ENCODE assay signal across 25 mouse cellular contexts in genomic region chr1:146700724-146701123, GRCm38 (mm10).
DNase-seq lines count a peak whose midpoint lies in the region; ATAC-seq and TF ChIP-seq lines count a peak whose summit lies in the region.
"Had no signal": no experiment of that assay in that cellular context is flagged by ENCODE, and none has a peak within 500 bp of the region (broad histone marks: within the 10 kb centered on the region; RNA-seq: fewer than 3 reads in every experiment).

No protein-coding gene starts in this region.

- peak; percentile 52 to 56 for DNase-seq in cerebellum, postnatal 10 days
- DNase-seq in cerebellum, postnatal 4 days (ENCODE audit: low spot score in 2 of 2) = no peak
- peak; percentile 36 for DNase-seq in forebrain, embryonic 14.5 days (ENCODE audit: low spot score)
- no peak for DNase-seq in forebrain, postnatal 0 days
- peak; percentile 34 for DNase-seq in retina, postnatal 1 day
- DNase-seq in retina, embryonic 14.5 days (ENCODE audit: low spot score) = no peak
- DNase-seq in brain, embryonic 14.5 days (ENCODE audit: low read depth) = peak; percentile 60
- no peak for DNase-seq in kidney, adult 9 months
- DNase-seq: adrenal gland, adult 8-10 months; adrenal gland, postnatal 25 days; cerebellum, adult 11-12 months; gastrocnemius, postnatal 25 days; heart, adult 18-20 months; heart, postnatal 10 days; heart, postnatal 36 days; kidney, adult 2 months had no signal

- H3K9ac ChIP-seq in forebrain, embryonic 14.5 days (ENCODE audit: low read length) = no peak overlapping the region
- H3K9ac ChIP-seq in forebrain, postnatal 0 days = no peak overlapping the region
- H3K9ac ChIP-seq: heart, embryonic 12.5 days; heart, embryonic 15.5 days; hindbrain, embryonic 14.5 days had no signal

- no peaks in the 10 kb centered on the region for H3K27me3 ChIP-seq in forebrain, embryonic 14.5 days (replicated peaks; ENCODE audit: control insufficient read depth, insufficient read depth, low read length)
- H3K27me3 ChIP-seq in forebrain, postnatal 0 days (ENCODE audit: insufficient read depth, low read length) = no peaks in the 10 kb centered on the region
- H3K27me3 ChIP-seq: heart, embryonic 12.5 days; heart, embryonic 15.5 days had no signal

- H3K9me3 ChIP-seq in forebrain, embryonic 14.5 days (replicated peaks; ENCODE audit: control insufficient read depth, low read length) = no peaks in the 10 kb centered on the region
- no peaks in the 10 kb centered on the region for H3K9me3 ChIP-seq in forebrain, postnatal 0 days (ENCODE audit: low read length)
- H3K9me3 ChIP-seq: forebrain, embryonic 10.5 days; heart, embryonic 12.5 days; heart, embryonic 15.5 days; hindbrain, embryonic 10.5 days had no signal

- 72% methylated on average over 4 of the region's 4 CpGs for WGBS in forebrain, embryonic 14.5 days
- WGBS in forebrain, postnatal 0 days = 63% methylated on average over 4 of the region's 4 CpGs

- TF ChIP-seq POLR2A in brain, embryonic 14.5 days (IDR thresholded peaks at IDR 0.05; ENCODE audit: borderline replicate concordance, extremely low read depth, insufficient read depth, insufficient read length, poor library complexity, severe bottlenecking) = no peak

- H3K4me1 ChIP-seq in forebrain, embryonic 14.5 days (ENCODE audit: control insufficient read depth, insufficient read depth, low read length) = no peaks in the 10 kb centered on the region
- no peaks in the 10 kb centered on the region for H3K4me1 ChIP-seq in forebrain, postnatal 0 days (ENCODE audit: insufficient read depth)
- H3K4me1 ChIP-seq: forebrain, embryonic 10.5 days; heart, embryonic 12.5 days; heart, embryonic 15.5 days; hindbrain, embryonic 10.5 days had no signal

- H3K4me2 ChIP-seq in forebrain, embryonic 14.5 days (ENCODE audit: low read length) = no peak overlapping the region
- H3K4me2 ChIP-seq in forebrain, postnatal 0 days (ENCODE audit: low read depth) = no peak overlapping the region
- H3K4me2 ChIP-seq: heart, embryonic 12.5 days; heart, embryonic 15.5 days; hindbrain, embryonic 14.5 days had no signal

- H3K36me3 ChIP-seq in forebrain, embryonic 14.5 days (ENCODE audit: control insufficient read depth, insufficient read depth, low read length) = no peaks in the 10 kb centered on the region
- no peaks in the 10 kb centered on the region for H3K36me3 ChIP-seq in forebrain, postnatal 0 days (ENCODE audit: insufficient read depth)
- H3K36me3 ChIP-seq: forebrain, embryonic 10.5 days; heart, embryonic 12.5 days; heart, embryonic 15.5 days; hindbrain, embryonic 10.5 days had no signal

- TF ChIP-seq CTCF in forebrain, postnatal 0 days (IDR thresholded peaks at IDR 0.05; ENCODE audit: low read depth) = no peak
- no peak for TF ChIP-seq CTCF in brain, embryonic 14.5 days (IDR thresholded peaks at IDR 0.05; ENCODE audit: borderline replicate concordance, extremely low read depth, insufficient read depth, insufficient read length)

- ATAC-seq in forebrain, embryonic 14.5 days = no peak
- ATAC-seq in forebrain, postnatal 0 days = no peak
- ATAC-seq: activated CD4-positive, CD25-positive, alpha-beta regulatory T cell, adult 4 months; CD4-positive, CD25-positive, alpha-beta regulatory T cell, adult 4 months; forebrain, embryonic 16.5 days; intestine, postnatal 0 days had no signal

- H3K27ac ChIP-seq in forebrain, embryonic 14.5 days (ENCODE audit: low read depth, low read length) = no peak overlapping the region
- H3K27ac ChIP-seq in forebrain, postnatal 0 days (ENCODE audit: low read depth, low read length) = no peak overlapping the region
- H3K27ac ChIP-seq: forebrain, embryonic 10.5 days; heart, embryonic 15.5 days; hindbrain, embryonic 10.5 days; hindbrain, embryonic 14.5 days had no signal

- no peak overlapping the region for H3K4me3 ChIP-seq in forebrain, embryonic 14.5 days (ENCODE audit: low read depth, low read length)
- no peak overlapping the region for H3K4me3 ChIP-seq in forebrain, postnatal 0 days (ENCODE audit: low read depth, low read length)
- H3K4me3 ChIP-seq: forebrain, embryonic 10.5 days; heart, embryonic 12.5 days; heart, embryonic 15.5 days; hindbrain, embryonic 10.5 days had no signal

Comparison
In these comparisons a context has a peak if more than half of its experiments do, and no peak if none do; other contexts are left out.
1. DNase-seq: peak in cerebellum, postnatal 10 days (2 of 2), forebrain, embryonic 14.5 days (single experiment), retina, postnatal 1 day (single experiment) and brain, embryonic 14.5 days (single experiment); none in cerebellum, postnatal 4 days (0 of 2), forebrain, postnatal 0 days (single experiment), retina, embryonic 14.5 days (single experiment) and kidney, adult 9 months (single experiment).